Mouse (Mus musculus) layer of hippocampus, adult 11-12 months (tissue): ENCODE measurements around the gene Vmn2r76.
"Not testable (repeated sequence)": the region's sequence is repeated elsewhere in the genome, so short reads cannot be mapped to it uniquely, and the experiment has no call there.

Source experiments
- DNase-seq: peaks from one replicate; pipeline ENCODE4 v3.0.0; 2022; ENCODE audit warnings: low spot score

The Vmn2r76 gene

GRCm38 (mm10) chr7:86246208-86246607, at the start of gene Vmn2r76:
Gene Vmn2r76 (minus strand): TSS chr7:86246308.
- DNase-seq, result no peak

GRCm38 (mm10) chr7:86277072-86277471, 31.0 kb upstream of the Vmn2r76 start, which contains the start of gene Olfr310:
Gene Olfr310 (minus strand): TSS chr7:86277172.
- DNase-seq, result no peak

DNA sequence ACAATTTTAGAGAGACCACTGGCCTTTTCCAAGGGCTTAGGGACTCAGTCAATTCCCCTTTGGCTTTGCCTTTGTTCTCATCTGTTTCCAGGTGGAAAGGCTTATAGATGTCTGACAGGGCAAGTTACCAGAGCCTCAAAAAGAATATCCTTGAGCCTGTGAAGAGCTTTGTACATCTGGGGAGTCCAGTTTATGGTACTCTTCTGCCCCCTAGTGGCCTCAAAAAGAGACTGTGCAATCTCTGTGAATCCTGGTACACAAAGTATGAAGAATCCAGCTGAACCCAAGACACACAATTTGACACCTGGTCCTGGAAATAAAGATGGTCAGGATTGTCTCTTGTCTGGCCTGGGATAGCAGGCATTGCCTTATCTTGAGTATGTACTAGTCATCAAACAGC, 34.8 kb downstream of the Vmn2r76 start:
- no peak for DNase-seq

DNA sequence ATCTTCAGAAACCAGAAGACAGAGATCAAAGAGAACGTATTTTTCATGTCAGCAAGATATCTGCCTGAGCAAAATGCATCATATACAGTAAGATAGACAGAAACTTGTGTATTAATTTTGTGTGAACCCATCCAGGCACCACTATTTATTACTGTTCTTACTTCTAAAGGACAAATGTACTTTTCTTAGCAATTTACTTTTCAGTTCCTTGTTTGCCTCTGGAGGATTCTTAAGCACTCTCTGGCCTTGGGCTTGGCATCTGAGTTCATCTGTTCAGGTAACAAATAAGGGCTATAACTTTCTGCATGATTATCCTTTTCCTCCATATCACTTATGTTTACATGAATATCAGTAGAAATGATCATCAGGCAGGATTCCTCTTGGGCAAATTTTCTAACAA, 74.4 kb downstream of the Vmn2r76 start, which contains the start of gene Vmn2r75:
Gene Vmn2r75 (minus strand): TSS at position 101 of the 400 bp plus-strand sequence.
- not testable (repeated sequence) for DNase-seq
